Mouse (Mus musculus): Measurements from ENCODE around the gene 4930562C15Rik. TPM values are rescaled to one million over a fixed set of nuclear protein-coding genes. Genes with fewer than 3 reads are reported as not detected.

4930562C15Rik gene
- total and polyA plus RNA-seq, 3 experiments: 0.12 to 0.21 TPM; not detected in 1

- no peaks in the 10 kb centered on the region; a peak in 1 of 4 replicates for H3K36me3 ChIP-seq (ENCODE audit: control insufficient read depth in 1 of 2, insufficient read depth in 2 of 2, low read length in 2 of 2)
- H3K9me3 ChIP-seq (replicated peaks; ENCODE audit: insufficient read depth, low read length): no peaks in the 10 kb centered on the region
- H3K4me3 ChIP-seq (ENCODE audit: control insufficient read depth in 1 of 2, insufficient read depth in 1 of 2, low read depth in 2 of 2, low read length in 2 of 2): no peak overlapping the region
- TF ChIP-seq MYB (IDR thresholded peaks at IDR 0.05; ENCODE audit: low read depth, low read length) (no peak), USF1 (IDR thresholded peaks at IDR 0.05; ENCODE audit: low read depth, low read length) (no peak), RCOR1 (IDR thresholded peaks at IDR 0.05; ENCODE audit: low read depth, low read length) (no peak), MXI1 (IDR thresholded peaks at IDR 0.05; ENCODE audit: low read depth, low read length) (no peak), RAD21 (IDR thresholded peaks at IDR 0.05; ENCODE audit: low read depth, low read length) (no peak), GABPA (IDR thresholded peaks at IDR 0.05; ENCODE audit: low read depth, low read length) (no peak), MAZ (IDR thresholded peaks at IDR 0.05; ENCODE audit: low read depth, low read length) (no peak), ZKSCAN1 (IDR thresholded peaks at IDR 0.05; ENCODE audit: low read depth, low read length) (no peak), CHD1 (IDR thresholded peaks at IDR 0.05; ENCODE audit: low read depth, low read length) (no peak), ZNF384 (IDR thresholded peaks at IDR 0.05; ENCODE audit: low read depth, low read length) (no peak), MAFK (IDR thresholded peaks at IDR 0.05; ENCODE audit: borderline replicate concordance, low read depth, low read length) (no peak), HCFC1 (IDR thresholded peaks at IDR 0.05; ENCODE audit: low read depth, low read length) (no peak), CTCF (IDR thresholded peaks at IDR 0.05 in 2 of 3, conservative IDR thresholded peaks at IDR 0.05 in 1 of 3; ENCODE audit: control insufficient read depth in 1 of 3, insufficient read depth in 1 of 3, low read depth in 2 of 3, low read length in 3 of 3, poor library complexity in 1 of 3, severe bottlenecking in 1 of 3) (no peak), UBTF (IDR thresholded peaks at IDR 0.05; ENCODE audit: borderline replicate concordance, insufficient read depth, low read depth, low read length) (no peak), GATA1 (IDR thresholded peaks at IDR 0.05; ENCODE audit: low read depth, low read length) (no peak), CHD2 (IDR thresholded peaks at IDR 0.05; ENCODE audit: low read length) (no peak), MEF2A (IDR thresholded peaks at IDR 0.05; ENCODE audit: extremely low read depth, insufficient replicate concordance, low read depth, low read length, poor library complexity, severe bottlenecking) (no peak), NRF1 (IDR thresholded peaks at IDR 0.05; ENCODE audit: insufficient read depth, low read depth, low read length, poor library complexity, severe bottlenecking) (no peak), TAL1 (IDR thresholded peaks at IDR 0.05; ENCODE audit: low read length) (no peak), E2F4 (IDR thresholded peaks at IDR 0.05; ENCODE audit: borderline replicate concordance, low read depth, low read length) (no peak)
- H3K27me3 ChIP-seq (ENCODE audit: control insufficient read depth in 1 of 2, insufficient read depth in 2 of 2, low read length in 2 of 2): no peaks in the 10 kb centered on the region
- H3K4me1 ChIP-seq (ENCODE audit: control insufficient read depth in 1 of 2, insufficient read depth in 2 of 2, low read length in 2 of 2): no peaks in the 10 kb centered on the region
- DNase-seq (ENCODE audit: low read depth, low spot score): no peak
- H3K27ac ChIP-seq (ENCODE audit: control insufficient read depth, low read depth, low read length): no peak overlapping the region
- H3K9ac ChIP-seq (ENCODE audit: control insufficient read depth, low read depth, low read length, poor library complexity, severe bottlenecking): no peak overlapping the region
- H3K79me2 ChIP-seq (ENCODE audit: control insufficient read depth, insufficient read depth, low read length, poor library complexity): no peaks in the 10 kb centered on the region
Observed at GRCm38 (mm10) chr16:4906559-4906958, 71.3 kb downstream of the 4930562C15Rik start.

DNA sequence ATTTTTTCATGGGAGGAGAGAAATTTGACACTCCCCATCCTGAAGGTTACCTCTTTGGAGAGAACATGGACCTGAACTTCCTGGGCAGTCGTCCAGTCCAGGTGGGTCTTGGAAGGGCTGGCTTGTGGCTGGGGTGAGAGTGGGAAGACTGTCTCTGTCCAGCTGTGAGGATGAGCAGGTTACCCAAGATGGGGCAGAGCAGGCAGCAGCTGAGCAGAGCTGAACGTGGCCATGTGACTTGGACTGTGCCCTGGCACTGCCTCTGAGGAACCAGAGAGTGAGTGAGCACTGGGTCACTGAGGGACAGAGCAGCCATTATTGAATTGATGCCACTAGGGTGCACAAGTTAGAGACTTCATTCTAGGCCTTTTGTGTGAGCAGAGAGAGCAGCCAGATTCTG is 72.2 kb downstream of the 4930562C15Rik start:
- Histone ChIP-seq H3K4me1 (ENCODE audit: control insufficient read depth in 1 of 2, insufficient read depth in 2 of 2, low read length in 2 of 2) (no peaks in the 10 kb centered on the region), H3K27me3 (ENCODE audit: control insufficient read depth in 1 of 2, insufficient read depth in 2 of 2, low read length in 2 of 2) (no peaks in the 10 kb centered on the region), H3K79me2 (ENCODE audit: control insufficient read depth, insufficient read depth, low read length, poor library complexity) (no peaks in the 10 kb centered on the region), H3K4me3 (ENCODE audit: control insufficient read depth in 1 of 2, insufficient read depth in 1 of 2, low read depth in 2 of 2, low read length in 2 of 2) (no peak overlapping the region), H3K27ac (ENCODE audit: control insufficient read depth, low read depth, low read length) (no peak overlapping the region), H3K9me3 (replicated peaks; ENCODE audit: insufficient read depth, low read length) (no peaks in the 10 kb centered on the region), H3K9ac (ENCODE audit: control insufficient read depth, low read depth, low read length, poor library complexity, severe bottlenecking) (no peak overlapping the region), H3K36me3 (ENCODE audit: control insufficient read depth in 1 of 2, insufficient read depth in 2 of 2, low read length in 2 of 2) (no peaks in the 10 kb centered on the region; a peak in 1 of 4 replicates)
- no peak for TF ChIP-seq KAT2A (conservative IDR thresholded peaks at IDR 0.05; ENCODE audit: low read depth, low read length)
- no peak for TF ChIP-seq TBP (IDR thresholded peaks at IDR 0.05; ENCODE audit: low read depth, low read length)
- no peak for TF ChIP-seq NELFE (IDR thresholded peaks at IDR 0.05; ENCODE audit: low read depth, low read length)
- TF ChIP-seq EP300 (IDR thresholded peaks at IDR 0.05; ENCODE audit: low read depth in 1 of 2, low read length in 2 of 2): no peak
- TF ChIP-seq USF1 (IDR thresholded peaks at IDR 0.05; ENCODE audit: low read depth, low read length): no peak
- no peak for TF ChIP-seq CHD2 (IDR thresholded peaks at IDR 0.05; ENCODE audit: low read length)
- TF ChIP-seq ELF1 (IDR thresholded peaks at IDR 0.05; ENCODE audit: low read depth, low read length): no peak
- no peak for TF ChIP-seq MAZ (IDR thresholded peaks at IDR 0.05; ENCODE audit: low read depth, low read length)
- no peak for TF ChIP-seq TCF12 (IDR thresholded peaks at IDR 0.05; ENCODE audit: low read depth, low read length)
- no peak for TF ChIP-seq ETS1 (IDR thresholded peaks at IDR 0.05; ENCODE audit: low read depth, low read length)
- no peak for TF ChIP-seq RAD21 (IDR thresholded peaks at IDR 0.05; ENCODE audit: low read depth, low read length)
- TF ChIP-seq ZNF384 (IDR thresholded peaks at IDR 0.05; ENCODE audit: low read depth, low read length): no peak
- no peak for TF ChIP-seq BHLHE40 (IDR thresholded peaks at IDR 0.05; ENCODE audit: borderline replicate concordance, low read depth, low read length)
- TF ChIP-seq POLR2AphosphoS5 (IDR thresholded peaks at IDR 0.05; ENCODE audit: borderline replicate concordance, low read depth, low read length): no peak
- no peak for TF ChIP-seq MEF2A (IDR thresholded peaks at IDR 0.05; ENCODE audit: extremely low read depth, insufficient replicate concordance, low read depth, low read length, poor library complexity, severe bottlenecking)
- no peak for TF ChIP-seq MXI1 (IDR thresholded peaks at IDR 0.05; ENCODE audit: low read depth, low read length)
- TF ChIP-seq TAL1 (IDR thresholded peaks at IDR 0.05; ENCODE audit: low read length): no peak
- no peak for DNase-seq (ENCODE audit: low read depth, low spot score)
